Mouse (Mus musculus) bone marrow, adult 2 months (tissue): ENCODE measurements around the gene Paxip1.

Experiments
- CTCF ChIP-seq: fragments of 200-500 bp; IDR thresholded peaks from 2 replicates; pipeline ENCODE4 v1.5.1; 2011; ENCODE audit warnings: low read length, control low read depth; ENCODE audit not compliant: control insufficient read depth, insufficient read depth
- POLR2A ChIP-seq: fragments of 200-500 bp; IDR thresholded peaks from 2 replicates; pipeline ENCODE4 v1.6.1; 2011; ENCODE audit warnings: low read depth, mild to moderate bottlenecking, control low read depth, low read length, borderline replicate concordance; ENCODE audit not compliant: control insufficient read depth

DNA sequence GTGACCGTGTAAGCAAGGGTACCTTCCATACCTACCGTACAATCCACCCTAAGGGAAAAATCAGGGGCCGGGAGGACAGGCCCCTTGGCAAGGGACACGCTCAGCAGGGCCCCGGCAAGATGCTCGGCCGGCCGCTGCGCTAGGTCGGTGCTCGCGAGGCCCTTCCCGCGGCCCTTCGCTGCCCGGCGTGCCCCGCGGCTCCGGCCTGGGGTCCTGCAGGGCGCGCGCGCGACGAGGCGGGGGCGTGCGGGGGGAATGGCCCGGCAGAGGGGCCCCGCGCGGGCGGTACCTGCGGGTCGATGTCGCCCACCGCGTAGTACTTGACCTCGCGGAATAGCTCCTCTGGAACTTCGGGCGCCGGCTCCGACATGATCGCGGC, 592 bp downstream of the Paxip1 start:
- no peak for TF ChIP-seq POLR2A
- no peak for TF ChIP-seq CTCF
